Mouse (Mus musculus) hindbrain, postnatal 0 days (tissue): Measurements from ENCODE around the gene Tbc1d22b. TPM values are rescaled to one million over a fixed set of nuclear protein-coding genes. Genes with fewer than 3 reads are reported as not detected.

Experiments
- ATAC-seq: fragments of 200-750 bp; cut with Nextera tagmentation; 2 replicates; pipeline ENCODE4 v1.8.0; 2017; ENCODE audit warnings: mild to moderate bottlenecking, moderate TSS enrichment, moderate library complexity
- DNase-seq: peaks from one replicate; pipeline ENCODE4 v3.0.0-alpha.2; 2015; ENCODE audit warnings: low spot score
- H3K27ac ChIP-seq: fragments of 300-500 bp; sonication (generic); 2 replicates; pipeline ENCODE4 v1.5.1; 2014; ENCODE audit warnings: mild to moderate bottlenecking
- H3K27me3 ChIP-seq: fragments of 300-500 bp; sonication (generic); 2 replicates; pipeline ENCODE4 v1.6.1; 2014; ENCODE audit warnings: low read length, mixed read lengths; ENCODE audit not compliant: insufficient read depth
- H3K36me3 ChIP-seq: fragments of 300-500 bp; sonication (generic); 2 replicates; pipeline ENCODE4 v1.6.1; 2014; ENCODE audit warnings: low read length, mixed read lengths; ENCODE audit not compliant: insufficient read depth
- H3K4me1 ChIP-seq: fragments of 300-500 bp; sonication (generic); 2 replicates; pipeline ENCODE4 v1.6.1; 2014; ENCODE audit warnings: antibody characterized with exemption, low read length, mixed read lengths; ENCODE audit not compliant: insufficient read depth
- H3K4me2 ChIP-seq: fragments of 300-500 bp; sonication (generic); 2 replicates; pipeline ENCODE4 v1.6.1; 2014; ENCODE audit warnings: low read depth, mild to moderate bottlenecking, low read length, moderate library complexity, mixed read lengths
- H3K4me3 ChIP-seq: fragments of 300-500 bp; sonication (generic); 2 replicates; pipeline ENCODE4 v1.5.1; 2014; ENCODE audit warnings: low read length
- H3K9ac ChIP-seq: fragments of 300-500 bp; sonication (generic); replicated peaks from 2 replicates; pipeline ENCODE4 v1.6.1; 2014; ENCODE audit warnings: mild to moderate bottlenecking, low read length, moderate library complexity, mixed read lengths
- H3K9me3 ChIP-seq: fragments of 300-500 bp; sonication (generic); 2 replicates; pipeline ENCODE4 v1.6.1; 2016; ENCODE audit warnings: low read length, mixed read lengths
- CTCF ChIP-seq: IDR thresholded peaks from 2 replicates; pipeline ENCODE4 v1.5.1; 2016; ENCODE audit warnings: antibody characterized with exemption, control low read depth, low read depth
- WGBS: fragments of 180-500 bp; shearing (Covaris S2); extraction: QIAGEN DNeasy Blood & Tissue Kit; methylation state at CpG from one replicate; pipeline ENCODE4 v1.1.7; 2014; 5-methylcytosine and 5-hydroxymethylcytosine counted together
- polyA plus RNA-seq: library from polyadenylated mRNA; unstranded; fragments of >200 nt; fragmentation: Nextera tagmentation; extraction: Ambion mirVana; gene quantifications from 2 replicates; pipeline ENCODE4 v1.2.1, GENCODE M21; 2015
- total RNA-seq: library from RNA; depleted of rRNA; stranded (reverse); fragments of >200 nt; gene quantifications from 2 replicates; pipeline ENCODE4 v1.2.3, GENCODE M21; 2014

Gene Tbc1d22b
- total and polyA plus RNA-seq, 2 experiments from 2014 or later: 26.4 to 40.4 TPM

GRCm38 (mm10) chr17:29541419-29541818 lies 8.2 kb upstream of the Tbc1d22b start:
- peak; percentile 35; the same call in 1 of the 2 replicates for ATAC-seq
- H3K9ac ChIP-seq: no peak overlapping the region
- DNase-seq: peak; percentile 72

GRCm38 (mm10) chr17:29542831-29543690 lies 6.5 kb upstream of the Tbc1d22b start:
- Histone ChIP-seq H3K9ac (no peak overlapping the region), H3K9me3 (no peaks in the 10 kb centered on the region), H3K36me3 (no peaks in the 10 kb centered on the region), H3K4me3 (no peak overlapping the region), H3K27me3 (no peaks in the 10 kb centered on the region), H3K4me2 (no peak overlapping the region), H3K27ac (no peak overlapping the region), H3K4me1 (no peaks in the 10 kb centered on the region)
- no peak for ATAC-seq
- no peak for DNase-seq
- WGBS: 82% methylated on average over 19 of the region's 19 CpGs
- TF ChIP-seq CTCF: no peak

More at GRCm38 (mm10) chr17:29541419-29541818, 8.2 kb upstream of the Tbc1d22b start:
- no peaks in the 10 kb centered on the region for H3K36me3 ChIP-seq
- H3K27ac ChIP-seq: no peak overlapping the region
- 46% methylated on average over 14 of the region's 14 CpGs for WGBS
- no peak overlapping the region for H3K4me2 ChIP-seq
- no peaks in the 10 kb centered on the region for H3K4me1 ChIP-seq
- no peak overlapping the region for H3K4me3 ChIP-seq
- H3K9me3 ChIP-seq: no peaks in the 10 kb centered on the region
- TF ChIP-seq CTCF: no peak
- H3K27me3 ChIP-seq: no peaks in the 10 kb centered on the region

- no peaks in the 10 kb centered on the region for H3K9me3 ChIP-seq
- no peak for ATAC-seq
- no peak overlapping the region for H3K27ac ChIP-seq
- 73% methylated on average over 2 of the region's 2 CpGs for WGBS
- TF ChIP-seq CTCF: no peak
- no peak overlapping the region for H3K9ac ChIP-seq
- H3K27me3 ChIP-seq: no peaks in the 10 kb centered on the region
- H3K4me3 ChIP-seq: no peak overlapping the region
- H3K4me1 ChIP-seq: no peaks in the 10 kb centered on the region
- H3K4me2 ChIP-seq: no peak overlapping the region
- H3K36me3 ChIP-seq: no peaks in the 10 kb centered on the region
- no peak for DNase-seq
These were observed 5.5 kb upstream of the Tbc1d22b start for GRCm38 (mm10) chr17:29544064-29544463.

- Histone ChIP-seq H3K36me3 (no peaks in the 10 kb centered on the region), H3K4me1 (0 out of 2 replicates have a peak, but pooled peaks cover 2% of the 10 kb centered on the region), H3K4me2 (no peak overlapping the region), H3K9ac (no peak overlapping the region), H3K4me3 (no peak overlapping the region), H3K9me3 (no peaks in the 10 kb centered on the region), H3K27ac (no peak overlapping the region), H3K27me3 (no peaks in the 10 kb centered on the region)
- no peak for DNase-seq
- TF ChIP-seq CTCF: no peak
- WGBS: 92% methylated on average over 5 of the region's 5 CpGs
- ATAC-seq: no peak
These were observed 4.3 kb upstream of the Tbc1d22b start for GRCm38 (mm10) chr17:29545241-29545640.

GRCm38 (mm10) chr17:29548494-29548893 lies 1.1 kb upstream of the Tbc1d22b start:
- Histone ChIP-seq H3K4me1 (peaks cover 12% of the 10 kb centered on the region; the same call in 1 of the 2 replicates), H3K9me3 (no peaks in the 10 kb centered on the region), H3K4me3 (no peak overlapping the region), H3K9ac (no peak overlapping the region), H3K27ac (no peak overlapping the region), H3K4me2 (no peak overlapping the region), H3K36me3 (no peaks in the 10 kb centered on the region), H3K27me3 (no peaks in the 10 kb centered on the region)
- no peak for TF ChIP-seq CTCF
- WGBS: 73% methylated on average over 3 of the region's 3 CpGs
- ATAC-seq (no peak), DNase-seq (no peak)

GRCm38 (mm10) chr17:29548994-29549393 lies 591 bp upstream of the Tbc1d22b start:
- DNase-seq (no peak), ATAC-seq (peak; percentile 35; the same call in 1 of the 2 replicates)
- 49% methylated on average over 8 of the region's 8 CpGs for WGBS
- Histone ChIP-seq H3K9ac (no peak overlapping the region), H3K36me3 (no peaks in the 10 kb centered on the region), H3K9me3 (no peaks in the 10 kb centered on the region), H3K4me2 (peak overlapping the region; percentile 91), H3K4me3 (peak overlapping the region; percentile 85), H3K4me1 (peaks cover 12% of the 10 kb centered on the region; the same call in 1 of the 2 replicates), H3K27me3 (no peaks in the 10 kb centered on the region), H3K27ac (no peak overlapping the region)
- TF ChIP-seq CTCF: peak; percentile 12; the same call in 1 of the 2 replicates

GRCm38 (mm10) chr17:29551019-29551418 lies 1.4 kb downstream of the Tbc1d22b start:
- peaks cover 12% of the 10 kb centered on the region; the same call in 1 of the 2 replicates for H3K4me1 ChIP-seq
- 0 out of 2 replicates have a peak overlapping the region, but pooled peaks have one; percentile 85 for H3K4me3 ChIP-seq
- H3K9me3 ChIP-seq: no peaks in the 10 kb centered on the region
- no peaks in the 10 kb centered on the region for H3K36me3 ChIP-seq
- no peaks in the 10 kb centered on the region for H3K27me3 ChIP-seq
- H3K4me2 ChIP-seq: peak overlapping the region; percentile 91
- WGBS: 63% methylated on average over 6 of the region's 6 CpGs
- ATAC-seq: no peak
- H3K27ac ChIP-seq: no peak overlapping the region
- no peak for DNase-seq
- TF ChIP-seq CTCF: no peak
- H3K9ac ChIP-seq: no peak overlapping the region
